In genomic region chr8:7322376-7323066, GRCm38 (mm10) we compare ENCODE assay signal across 16 mouse cellular contexts.
A peak's percentile ranks its signal among the peaks of the same experiment; 100 is the strongest.
DNase-seq lines count a peak whose midpoint lies in the region; ATAC-seq lines count a peak whose summit lies in the region.
"Had no signal": no experiment of that assay in that cellular context is flagged by ENCODE, and none has a peak within 500 bp of the region (broad histone marks: within the 10 kb centered on the region; RNA-seq: fewer than 3 reads in every experiment).

No protein-coding gene starts in this region.

- peaks cover 4% of the 10 kb centered on the region; the same call in 1 of the 2 replicates for H3K4me1 ChIP-seq in neural tube, embryonic 15.5 days
- H3K4me1 ChIP-seq in hindbrain, embryonic 15.5 days (replicated peaks), result no peaks in the 10 kb centered on the region
- H3K4me1 ChIP-seq in midbrain, embryonic 12.5 days, result peaks cover 13% of the 10 kb centered on the region
- no peaks in the 10 kb centered on the region for H3K4me1 ChIP-seq in kidney, embryonic 16.5 days (ENCODE audit: insufficient read depth, low read length)
- H3K4me1 ChIP-seq in intestine, embryonic 16.5 days (ENCODE audit: control insufficient read depth, insufficient read depth, low read length), result no peaks in the 10 kb centered on the region
- H3K4me1 ChIP-seq: liver, embryonic 15.5 days had no signal

- H3K4me3 ChIP-seq in neural tube, embryonic 15.5 days (replicated peaks), result no peak overlapping the region
- no peak overlapping the region for H3K4me3 ChIP-seq in hindbrain, embryonic 15.5 days
- no peak overlapping the region for H3K4me3 ChIP-seq in midbrain, embryonic 12.5 days
- no peak overlapping the region for H3K4me3 ChIP-seq in kidney, embryonic 16.5 days (ENCODE audit: low read length)
- H3K4me3 ChIP-seq in intestine, embryonic 16.5 days (ENCODE audit: low read length), result no peak overlapping the region
- H3K4me3 ChIP-seq: liver, embryonic 15.5 days had no signal

- H3K4me2 ChIP-seq in neural tube, embryonic 15.5 days, result no peak overlapping the region
- H3K4me2 ChIP-seq in hindbrain, embryonic 15.5 days, result no peak overlapping the region
- no peak overlapping the region; the same call in 1 of the 2 replicates for H3K4me2 ChIP-seq in midbrain, embryonic 12.5 days (replicated peaks)
- H3K4me2 ChIP-seq in kidney, embryonic 16.5 days (replicated peaks; ENCODE audit: low read depth, low read length), result no peak overlapping the region
- no peak overlapping the region for H3K4me2 ChIP-seq in intestine, embryonic 16.5 days (ENCODE audit: low read depth, low read length)
- H3K4me2 ChIP-seq: liver, embryonic 15.5 days had no signal

- H3K9me3 ChIP-seq in neural tube, embryonic 15.5 days (replicated peaks), result no peaks in the 10 kb centered on the region
- no peaks in the 10 kb centered on the region for H3K9me3 ChIP-seq in hindbrain, embryonic 15.5 days
- no peaks in the 10 kb centered on the region for H3K9me3 ChIP-seq in midbrain, embryonic 12.5 days
- H3K9me3 ChIP-seq in kidney, embryonic 16.5 days (ENCODE audit: low read length), result no peaks in the 10 kb centered on the region
- H3K9me3 ChIP-seq in intestine, embryonic 16.5 days (ENCODE audit: control insufficient read depth, low read length), result no peaks in the 10 kb centered on the region
- H3K9me3 ChIP-seq: liver, embryonic 15.5 days had no signal

- no peak overlapping the region for H3K27ac ChIP-seq in neural tube, embryonic 15.5 days (replicated peaks)
- H3K27ac ChIP-seq in hindbrain, embryonic 15.5 days (replicated peaks), result no peak overlapping the region
- peak overlapping the region; percentile 46 for H3K27ac ChIP-seq in midbrain, embryonic 12.5 days (replicated peaks)
- H3K27ac ChIP-seq in kidney, embryonic 16.5 days (ENCODE audit: low read length), result no peak overlapping the region
- no peak overlapping the region for H3K27ac ChIP-seq in intestine, embryonic 16.5 days (ENCODE audit: low read length)
- H3K27ac ChIP-seq: liver, embryonic 15.5 days; macrophage had no signal

- DNase-seq in neural tube, embryonic 10.5 days (ENCODE audit: extremely low spot score, low spot score), result peak; percentile 26
- DNase-seq in adrenal gland, postnatal 14 days, result no peak
- DNase-seq in right cerebral cortex, postnatal 36 days (ENCODE audit: low spot score in 2 of 2), result no peak
- DNase-seq: adrenal gland, postnatal 10 days; cerebellum, adult 11-12 months; heart, adult 18-20 months; heart, postnatal 10 days; kidney, adult 8-10 months; thymus, adult 18-20 months had no signal

- ATAC-seq in neural tube, embryonic 15.5 days (ENCODE audit: low FRiP score), result no peak
- ATAC-seq in hindbrain, embryonic 15.5 days (ENCODE audit: low FRiP score, low read depth), result 0 out of 2 replicates have a peak, but pooled peaks have one; percentile 19
- peak; percentile 82 for ATAC-seq in midbrain, embryonic 12.5 days (ENCODE audit: low FRiP score, low read depth)
- ATAC-seq in kidney, embryonic 16.5 days (ENCODE audit: low FRiP score, low TSS enrichment), result no peak
- no peak for ATAC-seq in intestine, embryonic 16.5 days

- 16% methylated on average over 12 of the region's 12 CpGs for WGBS in neural tube, embryonic 15.5 days
- WGBS in hindbrain, embryonic 15.5 days, result 12% methylated on average over 12 of the region's 12 CpGs
- WGBS in midbrain, embryonic 12.5 days, result 15% methylated on average over 12 of the region's 12 CpGs
- 54% methylated on average over 12 of the region's 12 CpGs for WGBS in kidney, embryonic 16.5 days
- 59% methylated on average over 12 of the region's 12 CpGs for WGBS in intestine, embryonic 16.5 days

- H3K36me3 ChIP-seq in neural tube, embryonic 15.5 days, result no peaks in the 10 kb centered on the region
- no peaks in the 10 kb centered on the region for H3K36me3 ChIP-seq in hindbrain, embryonic 15.5 days
- no peaks in the 10 kb centered on the region for H3K36me3 ChIP-seq in midbrain, embryonic 12.5 days
- no peaks in the 10 kb centered on the region for H3K36me3 ChIP-seq in kidney, embryonic 16.5 days (ENCODE audit: insufficient read depth, low read length)
- no peaks in the 10 kb centered on the region for H3K36me3 ChIP-seq in intestine, embryonic 16.5 days (ENCODE audit: control insufficient read depth, insufficient read depth, low read length)
- H3K36me3 ChIP-seq: liver, embryonic 15.5 days had no signal

- H3K9ac ChIP-seq in neural tube, embryonic 15.5 days (replicated peaks), result no peak overlapping the region
- H3K9ac ChIP-seq in hindbrain, embryonic 15.5 days, result no peak overlapping the region
- no peak overlapping the region for H3K9ac ChIP-seq in midbrain, embryonic 12.5 days (replicated peaks)
- H3K9ac ChIP-seq in kidney, embryonic 16.5 days (replicated peaks; ENCODE audit: low read length), result no peak overlapping the region
- no peak overlapping the region for H3K9ac ChIP-seq in intestine, embryonic 16.5 days (ENCODE audit: low read depth, low read length)
- H3K9ac ChIP-seq: liver, embryonic 15.5 days had no signal

- no peaks in the 10 kb centered on the region for H3K27me3 ChIP-seq in neural tube, embryonic 15.5 days (replicated peaks)
- H3K27me3 ChIP-seq in hindbrain, embryonic 15.5 days, result no peaks in the 10 kb centered on the region
- H3K27me3 ChIP-seq in midbrain, embryonic 12.5 days, result no peaks in the 10 kb centered on the region
- no peaks in the 10 kb centered on the region for H3K27me3 ChIP-seq in kidney, embryonic 16.5 days (ENCODE audit: insufficient read depth, low read length)
- no peaks in the 10 kb centered on the region for H3K27me3 ChIP-seq in intestine, embryonic 16.5 days (replicated peaks; ENCODE audit: control insufficient read depth, insufficient read depth, low read length)
- H3K27me3 ChIP-seq: liver, embryonic 15.5 days had no signal

Comparison
In these comparisons a context has a peak if more than half of its experiments do, and no peak if none do; other contexts are left out.
1. ATAC-seq: peak in hindbrain, embryonic 15.5 days (single experiment) and midbrain, embryonic 12.5 days (single experiment); none in neural tube, embryonic 15.5 days (single experiment), kidney, embryonic 16.5 days (single experiment) and intestine, embryonic 16.5 days (single experiment).